Mouse (Mus musculus): ENCODE results near the gene Ehbp1.

GRCm38 (mm10) chr11:22206191-22206590 lies 135.9 kb downstream of the Ehbp1 start:
- TF ChIP-seq CTCF (IDR thresholded peaks at IDR 0.05; ENCODE audit: insufficient read depth, low read length) (no peak), POLR2A (IDR thresholded peaks at IDR 0.05; ENCODE audit: borderline replicate concordance, extremely low read depth, low read depth, low read length) (no peak)
